Mouse (Mus musculus) cortical plate, adult 2 months (tissue): ENCODE measurements around the gene Hist2h3c2. TPM values are rescaled to one million over a fixed set of nuclear protein-coding genes. Genes with fewer than 3 reads are reported as not detected.
"Not testable (repeated sequence)": the region's sequence is repeated elsewhere in the genome, so short reads cannot be mapped to it uniquely, and the experiment has no call there.

Experiments
- H3K27ac ChIP-seq: fragments of 200-500 bp; 2 replicates; pipeline ENCODE4 v1.5.1; 2012; ENCODE audit warnings: low read length, control low read depth, inconsistent platforms; ENCODE audit not compliant: insufficient read depth
- H3K4me1 ChIP-seq: fragments of 200-500 bp; 2 replicates; pipeline ENCODE4 v1.6.1; 2011; ENCODE audit warnings: low read length; ENCODE audit not compliant: control insufficient read depth, insufficient read depth
- H3K4me3 ChIP-seq: fragments of 200-500 bp; 2 replicates; pipeline ENCODE4 v1.5.1; 2011; ENCODE audit warnings: mild to moderate bottlenecking, low read length, control low read depth; ENCODE audit not compliant: insufficient read depth
- CTCF ChIP-seq: fragments of 200-500 bp; IDR thresholded peaks from 2 replicates; pipeline ENCODE4 v1.5.1; 2011; ENCODE audit warnings: mild to moderate bottlenecking, control low read depth, low read length; ENCODE audit not compliant: insufficient read depth; ENCODE audit errors: extremely low read depth
- POLR2A ChIP-seq: fragments of 200-500 bp; IDR thresholded peaks from 2 replicates; pipeline ENCODE4 v1.6.1; 2011; ENCODE audit warnings: mild to moderate bottlenecking, low read length, control low read depth; ENCODE audit not compliant: insufficient read depth; ENCODE audit errors: extremely low read depth
- polyA plus RNA-seq: library from polyadenylated mRNA; depleted of rRNA; stranded (reverse); fragments of >200 nt; gene quantifications from 2 replicates; pipeline ENCODE4 v1.2.3, GENCODE M21; 2012

The Hist2h3c2 gene
- polyA plus RNA-seq, 1 experiment, result 9.2 TPM

DNA sequence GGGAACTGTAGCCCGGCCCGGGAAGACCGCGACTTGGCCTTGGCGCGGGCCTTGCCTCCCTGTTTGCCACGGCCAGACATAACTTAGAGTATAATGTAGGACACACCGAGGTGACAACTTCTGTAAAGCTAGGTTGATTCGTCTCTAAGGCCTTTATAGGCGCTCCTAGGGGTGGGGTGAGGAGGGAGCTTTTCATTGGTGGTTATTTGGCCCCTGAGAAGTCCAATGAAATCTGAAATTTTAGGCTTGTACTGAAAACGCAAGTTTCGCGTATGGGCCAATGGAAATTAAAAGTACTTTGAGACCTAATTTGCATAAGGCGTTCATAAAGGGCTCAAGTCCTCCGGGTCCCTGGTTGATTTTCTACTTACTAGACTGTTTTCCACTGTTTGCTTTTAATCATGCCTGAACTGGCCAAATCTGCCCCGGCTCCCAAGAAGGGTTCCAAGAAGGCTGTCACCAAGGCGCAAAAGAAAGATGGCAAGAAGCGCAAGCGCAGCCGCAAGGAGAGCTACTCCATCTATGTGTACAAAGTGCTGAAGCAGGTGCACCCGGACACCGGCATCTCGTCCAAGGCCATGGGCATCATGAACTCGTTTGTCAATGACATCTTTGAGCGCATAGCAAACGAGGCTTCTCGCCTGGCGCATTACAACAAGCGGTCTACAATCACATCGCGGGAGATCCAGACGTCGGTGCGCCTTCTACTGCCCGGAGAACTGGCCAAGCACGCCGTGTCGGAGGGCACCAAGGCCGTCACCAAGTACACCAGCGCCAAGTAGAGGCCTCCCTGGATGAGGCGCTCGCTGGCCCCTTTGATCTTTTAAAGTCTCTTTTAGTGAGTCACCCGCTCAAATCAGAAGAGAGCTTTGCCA is 17.9 kb downstream of the Hist2h3c2 start, which contains the start of the genes Hist2h2ac and Hist2h2be:
Hist2h2ac (minus strand) TSS at position 116 of the 875 bp plus-strand sequence.
Hist2h2be (plus strand) TSS at position 355 of the 875 bp plus-strand sequence.
- peak within 1 kb of the TSS; percentile 69 for H3K4me3 ChIP-seq
- H3K27ac ChIP-seq, result peak within 1 kb of the TSS; percentile 94
- H3K4me1 ChIP-seq, result peaks cover 3% of the 10 kb centered on the region; the same call in 1 of the 2 replicates
- TF ChIP-seq POLR2A, result peak; percentile 92
- TF ChIP-seq CTCF, result no peak

DNA sequence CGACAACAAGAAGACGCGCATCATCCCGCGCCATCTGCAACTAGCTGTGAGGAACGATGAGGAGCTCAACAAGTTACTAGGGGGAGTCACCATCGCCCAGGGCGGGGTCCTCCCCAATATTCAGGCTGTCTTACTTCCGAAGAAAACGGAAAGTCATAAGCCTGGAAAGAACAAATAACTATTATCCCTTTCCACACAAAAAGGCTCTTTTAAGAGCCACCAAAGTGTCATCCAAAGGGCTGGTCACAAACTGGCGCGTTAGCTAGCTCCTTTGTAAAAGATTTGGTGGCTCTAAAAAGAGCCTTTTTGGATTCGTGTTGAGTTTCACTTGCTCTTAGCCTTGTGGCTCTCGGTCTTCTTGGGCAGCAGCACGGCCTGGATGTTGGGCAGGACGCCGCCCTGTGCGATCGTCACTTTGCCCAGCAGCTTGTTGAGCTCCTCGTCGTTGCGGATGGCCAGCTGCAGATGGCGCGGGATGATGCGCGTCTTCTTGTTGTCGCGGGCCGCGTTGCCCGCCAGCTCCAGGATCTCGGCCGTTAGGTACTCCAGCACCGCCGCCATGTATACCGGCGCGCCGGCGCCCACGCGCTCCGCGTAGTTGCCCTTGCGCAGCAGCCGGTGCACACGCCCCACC is 18.7 kb downstream of the Hist2h3c2 start:
- H3K27ac ChIP-seq, result peak overlapping the region; percentile 94
- not testable (repeated sequence) for H3K4me1 ChIP-seq
- H3K4me3 ChIP-seq, result peak overlapping the region; percentile 69

DNA sequence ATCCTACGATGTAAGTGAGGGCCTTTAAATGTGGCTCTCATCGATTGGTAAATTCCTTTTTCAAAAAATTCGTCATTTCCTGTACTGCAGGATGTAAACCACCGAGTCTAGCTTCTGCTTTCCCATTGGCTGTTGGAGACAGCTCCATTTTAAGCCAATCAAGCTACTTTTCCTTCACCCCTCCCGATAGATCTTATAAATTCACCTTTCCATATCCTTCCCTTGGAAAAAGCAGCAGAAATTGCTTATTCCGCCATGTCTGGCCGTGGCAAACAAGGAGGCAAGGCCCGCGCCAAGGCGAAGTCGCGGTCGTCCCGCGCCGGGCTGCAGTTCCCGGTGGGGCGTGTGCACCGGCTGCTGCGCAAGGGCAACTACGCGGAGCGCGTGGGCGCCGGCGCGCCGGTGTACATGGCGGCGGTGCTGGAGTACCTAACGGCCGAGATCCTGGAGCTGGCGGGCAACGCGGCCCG is 19.2 kb downstream of the Hist2h3c2 start, which contains the start of the genes Bola1 and Hist2h2ab:
Bola1 (minus strand) TSS at position 49 of the 470 bp plus-strand sequence.
Hist2h2ab (plus strand) TSS at position 205 of the 470 bp plus-strand sequence.
- Histone ChIP-seq H3K4me3 (peak within 1 kb of the TSS; percentile 69), H3K27ac (peak within 1 kb of the TSS; percentile 94), H3K4me1 (peaks cover 3% of the 10 kb centered on the region; the same call in 1 of the 2 replicates)
- TF ChIP-seq CTCF (no peak), POLR2A (peak; percentile 78)

DNA sequence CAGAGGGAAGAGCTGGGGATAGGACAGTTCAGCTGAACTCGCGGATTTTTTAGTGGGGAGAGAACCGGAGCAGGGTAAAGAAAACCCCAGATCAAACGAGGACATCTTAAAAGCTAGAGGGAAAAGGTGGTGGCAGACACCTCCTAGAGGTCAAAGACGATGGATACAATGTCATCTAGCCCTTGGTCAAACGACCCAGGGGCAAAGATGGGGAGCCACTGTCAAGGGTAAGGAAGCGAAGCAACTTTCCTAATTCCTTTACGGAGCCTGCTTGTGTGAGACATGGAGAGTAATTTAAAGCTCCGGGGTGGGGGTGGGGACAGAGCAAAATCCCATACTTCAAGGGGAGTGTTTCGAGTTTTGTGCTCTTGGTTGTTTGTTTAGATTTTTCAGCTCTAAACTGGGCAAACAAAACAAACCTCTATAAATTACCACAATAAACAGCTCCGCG is 19.7 kb downstream of the Hist2h3c2 start:
- peaks cover 3% of the 10 kb centered on the region; the same call in 1 of the 2 replicates for H3K4me1 ChIP-seq
- TF ChIP-seq CTCF, result no peak
- no peak for TF ChIP-seq POLR2A

DNA sequence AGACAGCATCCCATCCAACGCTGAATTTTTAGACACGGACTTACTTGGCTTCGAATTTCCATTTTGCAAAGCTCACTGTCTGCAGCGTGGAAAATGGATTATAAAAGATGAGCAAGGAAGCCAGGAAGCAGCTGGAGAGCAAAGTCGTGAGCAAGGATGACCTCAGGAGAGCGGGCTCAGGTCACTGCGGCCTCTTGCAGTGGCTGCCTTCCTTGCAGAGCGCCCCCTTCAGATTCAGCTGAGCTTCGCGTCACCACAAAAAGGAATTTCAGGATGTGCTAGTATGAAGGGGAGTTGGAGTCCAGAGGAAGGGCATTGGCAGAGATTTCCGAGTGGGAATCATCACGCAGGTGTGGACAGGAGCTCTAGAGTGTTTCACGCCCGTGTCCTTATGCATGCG is 29.7 kb downstream of the Hist2h3c2 start:
- TF ChIP-seq CTCF (no peak), POLR2A (no peak)
- Histone ChIP-seq H3K4me1 (no peaks in the 10 kb centered on the region), H3K4me3 (no peak overlapping the region), H3K27ac (no peak overlapping the region)

More for the DNA sequence above, 19.7 kb downstream of the Hist2h3c2 start:
- peak overlapping the region; percentile 51 for H3K27ac ChIP-seq
- peak overlapping the region; percentile 69 for H3K4me3 ChIP-seq

DNA sequence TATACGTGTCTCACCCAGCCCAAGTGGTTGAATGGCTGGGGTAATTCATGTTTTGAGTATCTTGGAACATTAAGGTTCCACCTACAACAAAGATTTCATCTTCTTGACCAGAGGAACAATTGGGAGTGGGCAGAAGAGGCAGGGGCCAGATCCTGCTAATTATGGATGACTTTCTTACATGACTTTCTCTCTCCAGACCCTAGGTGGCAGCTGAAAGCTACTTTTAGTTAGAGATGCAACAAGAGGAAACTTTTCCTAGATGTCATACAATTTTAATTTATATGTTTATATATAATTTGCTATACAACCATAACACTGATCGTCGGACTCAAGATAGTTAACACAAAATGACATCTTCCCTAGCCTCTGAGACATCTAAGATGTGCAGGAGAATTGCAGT is 31.1 kb downstream of the Hist2h3c2 start:
- no peaks in the 10 kb centered on the region for H3K4me1 ChIP-seq
- no peak for TF ChIP-seq CTCF
- no peak for TF ChIP-seq POLR2A
- no peak overlapping the region for H3K4me3 ChIP-seq
- no peak overlapping the region for H3K27ac ChIP-seq

DNA sequence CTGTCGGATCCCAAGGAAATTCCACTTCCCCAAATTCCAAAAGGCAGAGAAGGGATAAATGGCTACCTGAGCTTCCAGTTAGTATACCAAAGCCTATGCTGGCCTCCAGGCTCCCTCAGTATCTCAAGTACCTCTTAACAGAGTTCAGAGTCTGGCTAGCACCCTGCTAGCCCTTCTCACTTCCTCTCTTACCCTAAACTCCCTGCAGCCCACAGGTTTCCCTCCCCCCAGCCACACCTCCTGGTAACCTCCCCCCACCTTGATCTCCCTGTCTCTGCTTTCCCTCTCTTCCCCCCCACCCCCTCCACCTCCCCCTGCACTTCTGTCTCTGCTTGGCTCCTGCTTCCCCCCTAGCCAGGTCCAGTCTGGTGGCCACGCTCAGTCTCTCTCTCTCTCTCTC is 39.2 kb downstream of the Hist2h3c2 start:
- no peak for TF ChIP-seq POLR2A
- TF ChIP-seq CTCF, result no peak
- H3K4me3 ChIP-seq, result no peak overlapping the region
- H3K27ac ChIP-seq, result no peak overlapping the region
- peaks cover 3% of the 10 kb centered on the region; the same call in 1 of the 2 replicates for H3K4me1 ChIP-seq

DNA sequence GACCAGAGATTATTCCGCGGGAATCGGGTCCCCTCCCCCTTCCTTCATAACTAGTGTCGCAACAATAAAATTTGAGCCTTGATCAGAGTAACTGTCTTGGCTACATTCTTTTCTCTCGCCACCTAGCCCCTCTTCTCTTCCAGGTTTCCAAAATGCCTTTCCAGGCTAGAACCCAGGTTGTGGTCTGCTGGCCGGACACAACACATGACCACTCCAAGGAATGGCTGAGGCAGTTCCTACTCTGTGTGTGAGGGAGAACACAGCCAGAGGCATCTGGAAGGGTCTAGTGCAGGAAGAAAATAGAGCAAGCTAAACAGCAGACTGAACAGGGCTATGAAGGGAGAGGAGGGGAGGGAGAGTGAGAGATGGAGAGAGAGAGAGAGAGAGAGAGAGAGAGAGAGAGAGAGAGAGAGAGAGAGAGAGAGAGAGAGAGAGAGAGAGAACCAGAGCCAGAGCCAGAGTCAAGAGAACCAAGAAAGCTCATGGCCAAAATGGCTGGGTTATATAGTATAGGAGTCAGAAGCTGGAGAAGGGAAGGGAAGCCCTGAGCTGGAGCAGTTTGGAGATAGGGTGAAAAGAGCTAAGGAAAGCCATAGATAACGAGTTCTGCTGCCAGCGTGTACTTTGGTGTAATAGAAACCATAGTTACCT is 40.2 kb downstream of the Hist2h3c2 start:
- not testable (repeated sequence) for H3K27ac ChIP-seq, H3K4me1 ChIP-seq
- peak overlapping the region; percentile 6; the same call in 1 of the 2 replicates for H3K4me3 ChIP-seq

DNA sequence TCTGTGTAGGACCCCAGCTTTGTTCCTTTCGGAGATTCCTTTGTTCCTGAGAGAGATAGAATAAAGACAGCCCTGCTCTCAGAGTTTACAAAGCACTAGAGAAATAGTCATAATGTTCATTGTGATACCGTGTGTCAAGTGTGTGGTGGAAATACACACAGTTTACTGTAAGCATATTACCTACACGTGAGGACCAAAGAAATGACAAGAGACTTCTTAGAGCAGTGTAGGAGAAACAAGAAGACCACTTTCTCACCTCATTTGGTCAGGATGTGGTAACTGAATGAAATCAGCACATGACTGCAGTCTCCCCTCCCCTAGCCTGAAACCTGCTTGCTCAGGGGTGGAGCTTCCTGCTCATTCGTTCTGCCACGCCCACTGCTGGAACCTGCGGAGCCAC is 40.7 kb downstream of the Hist2h3c2 start:
- TF ChIP-seq CTCF (no peak), POLR2A (no peak)
- H3K27ac ChIP-seq, result no peak overlapping the region
- H3K4me1 ChIP-seq, result peaks cover 3% of the 10 kb centered on the region; the same call in 1 of the 2 replicates
- H3K4me3 ChIP-seq, result peak overlapping the region; percentile 6; the same call in 1 of the 2 replicates
